Mouse (Mus musculus) heart, adult 8-10 months (tissue): Measurements from ENCODE around the gene Zpld1. TPM values are rescaled to one million over a fixed set of nuclear protein-coding genes. Genes with fewer than 3 reads are reported as not detected.

ENCODE experiments used
- DNase-seq: peaks from one replicate; pipeline ENCODE4 v3.0.0; 2022; ENCODE audit warnings: low spot score
- total RNA-seq, 4 experiments: library from RNA; stranded (reverse); gene quantifications; 2 replicates each; pipeline ENCODE4 v1.2.4; 2022

Zpld1 gene
- total RNA-seq: not detected

- DNase-seq: no peak
Observed at GRCm38 (mm10) chr16:55297886-55298285, at the start of gene Zpld1. Gene Zpld1, minus strand, starts transcription at chr16:55297986.

DNA sequence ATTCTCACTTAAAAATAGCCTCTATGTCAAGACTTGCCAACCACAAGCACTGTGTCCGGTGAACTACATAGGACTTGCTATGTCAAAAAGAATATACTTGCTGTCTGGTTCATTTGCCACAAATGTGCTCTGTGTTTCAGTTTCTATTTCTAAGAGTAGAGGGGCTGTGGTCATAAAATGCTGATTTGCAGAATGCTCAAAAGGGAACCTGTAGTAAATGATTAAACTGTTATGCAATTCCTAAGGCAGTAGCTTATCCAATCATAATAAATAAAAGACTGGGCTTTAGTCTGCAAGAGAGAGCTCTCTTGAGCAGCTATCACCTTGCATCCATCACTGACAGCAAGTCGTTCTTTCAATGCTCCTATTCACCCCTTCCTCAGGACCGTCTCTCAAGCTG, 47.9 kb upstream of the Zpld1 start:
- DNase-seq: no peak

DNA sequence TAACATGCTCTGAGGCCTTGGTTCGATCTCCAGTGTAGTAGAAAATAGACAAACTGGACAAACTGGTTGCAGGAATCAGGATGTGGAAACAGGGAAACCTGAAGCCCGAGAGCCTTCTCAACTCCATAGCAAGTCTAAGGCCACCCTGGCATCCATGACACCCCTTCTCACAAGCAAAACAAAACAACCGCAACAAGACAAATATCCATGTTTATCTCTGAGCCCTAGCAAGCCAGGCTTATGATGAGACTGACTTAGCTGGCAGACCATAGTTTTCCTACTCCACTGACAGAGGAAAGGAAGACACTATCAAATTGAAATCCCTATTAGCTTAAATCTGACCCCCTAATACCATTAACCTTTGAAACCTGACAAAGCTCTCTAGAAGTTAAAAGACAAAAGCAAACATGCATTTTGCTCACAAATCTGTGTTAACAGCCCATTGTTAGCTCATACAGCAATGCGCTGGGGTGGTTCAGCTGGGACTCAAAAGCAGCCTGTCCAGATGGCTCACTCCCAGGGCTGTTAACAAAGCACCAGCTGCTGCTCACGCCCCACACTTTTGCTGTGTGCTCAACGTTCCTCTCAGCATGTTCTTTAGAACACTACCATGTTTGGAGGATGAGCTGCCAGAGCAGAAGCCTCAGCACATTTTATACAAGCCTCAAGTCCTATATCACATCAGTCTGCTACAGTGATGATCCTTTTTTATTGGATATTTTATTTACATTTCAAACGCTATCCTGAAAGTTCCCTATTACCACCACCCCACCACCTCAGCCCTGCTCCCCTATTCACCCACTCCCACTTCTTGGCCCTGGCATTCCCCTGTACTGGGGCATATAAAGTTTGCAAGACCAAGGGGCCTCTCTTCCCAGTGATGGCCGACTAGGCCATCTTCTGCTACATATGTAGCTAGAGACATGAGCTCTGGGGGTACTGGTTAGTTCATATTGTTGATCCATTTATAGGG, 24.0 kb upstream of the Zpld1 start:
- DNase-seq: no peak

- no peak for DNase-seq
Observed at GRCm38 (mm10) chr16:55316996-55317395, 19.2 kb upstream of the Zpld1 start.

DNA sequence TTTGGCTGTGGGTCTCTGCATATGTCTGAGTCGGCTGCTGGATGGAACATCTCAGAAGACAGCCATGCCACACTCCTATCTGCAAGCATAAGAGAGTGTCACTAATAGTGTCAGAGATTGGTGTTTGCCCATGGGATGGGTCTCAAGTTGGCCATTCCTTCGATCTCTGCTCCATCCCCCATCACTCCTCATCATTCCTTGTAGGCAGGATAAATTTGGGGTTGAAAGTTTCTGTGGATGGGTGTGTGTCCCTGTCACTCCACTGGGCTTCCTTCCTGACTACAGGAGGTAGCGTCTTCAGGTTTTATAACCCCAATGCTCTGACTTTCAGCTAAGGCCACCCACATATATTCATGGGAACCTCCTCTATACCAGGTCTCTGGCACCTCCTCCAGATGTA, 14.3 kb upstream of the Zpld1 start:
- DNase-seq: no peak

DNA sequence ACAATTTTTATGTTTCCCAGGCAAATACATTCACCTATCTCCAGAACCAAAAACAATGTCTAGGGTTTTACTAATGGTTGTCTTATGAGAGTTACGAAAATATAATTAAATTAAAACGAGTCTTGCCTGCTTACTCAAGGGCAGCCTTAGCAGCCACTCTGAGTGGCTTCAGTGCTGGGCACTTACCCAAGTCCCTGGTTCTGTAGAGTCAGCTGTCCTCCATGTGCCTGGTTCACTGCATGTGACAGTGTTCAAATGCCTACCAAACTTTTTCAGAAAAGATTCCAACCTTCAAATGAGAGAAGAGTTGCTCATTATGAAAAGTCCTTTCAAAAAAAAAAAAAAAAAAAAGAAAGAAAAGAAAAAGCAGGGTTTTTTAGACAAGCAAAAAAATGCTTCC, 15.1 kb downstream of the Zpld1 start:
- DNase-seq: no peak

DNA sequence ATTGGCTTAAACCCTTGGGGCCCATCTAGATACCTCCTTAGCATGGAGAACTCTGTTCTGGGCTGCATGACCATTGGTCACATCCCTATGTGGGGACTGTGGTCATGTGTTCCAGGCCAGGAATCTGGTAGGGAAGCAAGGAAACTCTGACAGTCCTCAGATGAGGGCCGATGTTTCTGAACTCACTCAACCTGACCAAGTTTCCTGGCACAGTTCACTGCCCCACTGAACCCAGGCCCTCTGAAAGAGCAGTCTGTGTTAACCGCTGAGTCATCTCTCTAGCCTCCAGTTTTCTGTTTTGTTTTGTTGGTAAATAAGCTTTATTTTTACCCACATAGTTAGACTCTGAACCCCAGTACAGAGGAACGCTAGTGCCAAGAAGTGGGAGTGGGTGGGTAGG, 20.3 kb downstream of the Zpld1 start:
- DNase-seq: no peak

GRCm38 (mm10) chr16:55265281-55265680, 32.5 kb downstream of the Zpld1 start:
- DNase-seq: no peak

GRCm38 (mm10) chr16:55260862-55261574, 36.8 kb downstream of the Zpld1 start:
- DNase-seq: no peak

DNA sequence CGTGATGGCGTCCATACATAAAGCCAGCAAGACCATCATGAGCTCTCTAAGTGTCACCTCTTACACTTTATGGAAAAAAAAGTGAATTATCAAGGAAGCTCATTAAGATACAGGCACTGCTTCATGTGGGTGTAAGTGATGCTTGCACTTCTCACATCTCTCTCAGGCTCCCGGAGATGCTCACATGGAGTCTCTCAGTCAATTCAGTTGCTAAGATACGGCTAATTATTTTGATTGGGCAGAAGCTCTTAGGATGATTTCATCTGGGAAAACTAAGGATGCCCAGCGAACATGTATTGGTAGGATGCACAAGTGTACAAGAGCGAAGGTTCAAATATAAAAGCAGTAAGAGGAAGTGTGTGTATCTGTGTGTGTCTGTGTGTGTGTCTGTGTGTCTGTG, 38.1 kb downstream of the Zpld1 start:
- no peak for DNase-seq

DNA sequence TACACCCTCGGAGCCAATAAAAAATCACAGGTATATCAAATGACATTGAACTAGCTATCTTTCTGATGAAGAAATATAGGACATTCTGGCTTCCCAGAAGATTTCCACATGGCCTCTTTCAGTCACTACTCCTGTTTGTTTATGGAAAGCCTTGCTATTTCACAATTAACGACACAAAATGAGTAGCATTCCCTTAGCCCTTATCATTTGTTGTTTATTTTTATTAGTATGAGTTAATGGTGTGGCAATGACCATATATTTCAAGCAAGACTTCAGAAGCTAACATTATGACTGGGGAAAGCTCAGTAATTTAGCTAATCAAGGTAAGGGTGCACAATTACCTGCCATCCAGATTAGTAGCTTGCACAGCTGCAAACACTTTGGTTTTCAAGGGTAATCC, 56.8 kb downstream of the Zpld1 start:
- no peak for DNase-seq

GRCm38 (mm10) chr16:55228995-55229622, 68.7 kb downstream of the Zpld1 start:
- DNase-seq: no peak

GRCm38 (mm10) chr16:55203945-55204344, 93.8 kb downstream of the Zpld1 start:
- no peak for DNase-seq

- DNase-seq: no peak
Observed at GRCm38 (mm10) chr16:55190397-55190796, 107.4 kb downstream of the Zpld1 start.

- no peak for DNase-seq
Observed at GRCm38 (mm10) chr16:55185370-55185769, 112.4 kb downstream of the Zpld1 start.
